Mouse (Mus musculus) liver, embryonic 15.5 days (tissue): ENCODE data around the gene Lgals7. TPM values are rescaled to one million over a fixed set of nuclear protein-coding genes. Genes with fewer than 3 reads are reported as not detected.
"Not testable (repeated sequence)": the region's sequence is repeated elsewhere in the genome, so short reads cannot be mapped to it uniquely, and the experiment has no call there.

Experiments used
- ATAC-seq: fragments of 200-750 bp; cut with Nextera tagmentation; 2 replicates; pipeline ENCODE4 v1.8.0; 2017; ENCODE audit warnings: moderate number of reproducible peaks, mild to moderate bottlenecking, moderate library complexity; ENCODE audit not compliant: insufficient read depth
- H3K27ac ChIP-seq: fragments of 300-500 bp; sonication (generic); replicated peaks from 2 replicates; pipeline ENCODE4 v1.5.1; 2015; ENCODE audit warnings: mild to moderate bottlenecking, inconsistent platforms
- H3K27me3 ChIP-seq: fragments of 300-500 bp; sonication (generic); 2 replicates; pipeline ENCODE4 v1.6.1; 2015; ENCODE audit warnings: mild to moderate bottlenecking, inconsistent platforms
- H3K36me3 ChIP-seq: fragments of 300-500 bp; sonication (generic); replicated peaks from 2 replicates; pipeline ENCODE4 v1.6.1; 2015; ENCODE audit warnings: moderate library complexity, mild to moderate bottlenecking, inconsistent platforms
- H3K4me1 ChIP-seq: fragments of 300-500 bp; sonication (generic); replicated peaks from 2 replicates; pipeline ENCODE4 v1.6.1; 2015; ENCODE audit warnings: inconsistent platforms
- H3K4me2 ChIP-seq: fragments of 300-500 bp; sonication (generic); 2 replicates; pipeline ENCODE4 v1.6.1; 2015; ENCODE audit warnings: moderate library complexity, mild to moderate bottlenecking, inconsistent platforms
- H3K4me3 ChIP-seq: fragments of 300-500 bp; sonication (generic); replicated peaks from 2 replicates; pipeline ENCODE4 v1.5.1; 2015; ENCODE audit warnings: mild to moderate bottlenecking, inconsistent platforms
- H3K9ac ChIP-seq: fragments of 300-500 bp; sonication (generic); 2 replicates; pipeline ENCODE4 v1.6.1; 2015; ENCODE audit warnings: moderate library complexity, mild to moderate bottlenecking, inconsistent platforms
- H3K9me3 ChIP-seq: fragments of 300-500 bp; sonication (generic); replicated peaks from 2 replicates; pipeline ENCODE4 v1.6.1; 2016; ENCODE audit warnings: inconsistent platforms
- WGBS: fragments of 180-500 bp; shearing (Covaris S2); methylation state at CpG from one replicate; pipeline ENCODE4 v1.1.7; 2015; ENCODE audit warnings: mixed read lengths; ENCODE audit not compliant: insufficient replicate concordance; 5-methylcytosine and 5-hydroxymethylcytosine counted together
- polyA plus RNA-seq: library from polyadenylated mRNA; unstranded; fragments of >200 nt; fragmentation: Nextera tagmentation; extraction: Ambion mirVana; gene quantifications from 2 replicates; pipeline ENCODE4 v1.2.1, GENCODE M21; 2015

Gene Lgals7
- polyA plus RNA-seq, 1 experiment from 2014 or later = 0.24 TPM

DNA sequence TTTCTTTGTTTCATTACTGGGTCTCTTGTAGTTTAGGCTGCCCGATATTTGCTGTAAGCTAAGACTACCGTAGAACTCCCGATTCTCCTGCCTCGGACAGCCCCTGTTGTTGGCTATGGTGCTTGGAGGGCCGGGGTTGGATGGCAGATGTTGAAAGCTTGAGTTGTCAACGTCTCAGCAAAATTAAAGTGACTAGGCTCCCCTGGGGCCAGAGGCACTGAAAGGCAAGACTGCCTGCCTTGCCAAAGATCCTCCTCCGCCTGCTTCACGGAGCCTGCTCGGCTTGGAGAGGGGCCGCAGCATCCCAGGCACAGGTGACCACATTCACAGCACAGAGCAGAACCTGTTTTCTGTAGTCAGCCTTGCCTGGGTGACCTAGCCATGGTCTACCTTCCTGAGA, 16.9 kb downstream of the Lgals7 start:
- 76% methylated on average over 10 of the region's 10 CpGs for WGBS
- ATAC-seq = no peak
- Histone ChIP-seq H3K9me3 (no peaks in the 10 kb centered on the region), H3K4me2 (no peak overlapping the region), H3K9ac (no peak overlapping the region), H3K27me3 (peaks cover 5% of the 10 kb centered on the region; the same call in 1 of the 2 replicates), H3K36me3 (no peaks in the 10 kb centered on the region), H3K4me3 (no peak overlapping the region), H3K4me1 (peaks cover 28% of the 10 kb centered on the region), H3K27ac (no peak overlapping the region)

DNA sequence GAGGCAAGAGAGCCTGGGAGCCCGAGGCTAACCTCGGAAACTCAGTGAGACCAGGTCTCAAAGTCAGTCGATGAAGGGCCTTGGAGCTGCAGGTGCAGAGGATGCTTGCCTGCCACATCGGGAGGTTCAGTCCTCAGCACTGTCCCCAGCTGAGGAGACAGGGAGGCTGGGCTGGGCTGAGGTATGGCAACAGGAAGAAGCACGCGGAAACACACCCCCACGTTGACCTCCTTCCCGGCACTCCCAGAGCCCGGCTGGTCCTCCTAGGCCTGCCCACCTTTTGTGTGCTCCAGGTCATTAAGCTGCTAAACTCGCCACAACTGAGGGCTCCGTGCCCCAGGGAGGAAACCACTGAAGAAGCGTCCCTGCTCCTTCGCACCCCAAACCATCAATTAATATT, 17.5 kb downstream of the Lgals7 start, which contains the start of gene Capn12:
Gene Capn12, plus strand, starts transcription at position 224 of the 400 bp plus-strand sequence.
- Histone ChIP-seq H3K9ac (no peak within 1 kb of the TSS), H3K27ac (no peak within 1 kb of the TSS), H3K4me2 (no peak within 1 kb of the TSS), H3K9me3 (no peaks in the 10 kb centered on the region), H3K27me3 (peaks cover 12% of the 10 kb centered on the region), H3K4me3 (no peak within 1 kb of the TSS), H3K36me3 (no peaks in the 10 kb centered on the region), H3K4me1 (peaks cover 25% of the 10 kb centered on the region)
- 42% methylated on average over 13 of the region's 13 CpGs for WGBS
- ATAC-seq = no peak

DNA sequence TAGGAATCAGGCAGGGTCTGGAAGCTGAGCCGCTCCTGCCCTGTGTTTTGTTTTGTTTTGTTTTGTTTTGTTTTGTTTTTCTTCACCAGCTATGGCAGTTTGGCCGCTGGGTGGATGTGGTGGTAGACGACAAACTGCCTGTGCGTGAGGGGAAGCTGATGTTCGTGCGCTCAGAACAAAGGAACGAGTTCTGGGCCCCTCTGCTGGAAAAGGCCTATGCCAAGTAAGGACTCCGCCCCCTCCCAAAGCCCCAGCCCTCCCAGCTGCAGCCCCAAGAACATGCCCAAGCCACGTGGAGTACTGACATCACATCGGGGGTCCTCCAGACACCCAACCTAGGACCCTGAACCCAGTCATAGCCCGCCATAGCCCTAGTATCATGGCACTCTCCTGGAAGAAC, 19.4 kb downstream of the Lgals7 start:
- 66% methylated on average over 11 of the region's 11 CpGs for WGBS
- no peaks in the 10 kb centered on the region for H3K9me3 ChIP-seq
- no peak overlapping the region for H3K4me2 ChIP-seq

DNA sequence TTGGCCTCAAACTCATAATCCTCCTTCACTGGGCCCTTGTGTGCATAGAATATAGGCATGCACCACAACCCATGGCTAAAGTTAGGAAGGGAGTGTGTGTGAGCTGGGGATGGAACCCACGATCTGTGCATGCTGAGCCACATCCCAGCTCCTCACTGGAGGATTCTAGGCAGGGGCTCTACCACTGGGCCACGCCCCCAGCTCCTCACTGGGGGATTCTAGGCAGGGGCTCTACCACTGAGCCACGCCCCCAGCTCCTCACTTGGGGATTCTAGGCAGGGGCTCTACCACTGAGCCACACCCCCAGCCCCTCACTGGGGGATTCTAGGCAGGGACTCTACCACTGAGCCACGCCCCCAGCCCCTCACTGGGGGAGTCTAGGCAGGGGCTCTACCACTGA, 20.1 kb downstream of the Lgals7 start:
- not testable (repeated sequence) for H3K4me2 ChIP-seq, H3K27ac ChIP-seq, H3K4me1 ChIP-seq, H3K9ac ChIP-seq, ATAC-seq, H3K36me3 ChIP-seq, H3K9me3 ChIP-seq, H3K4me3 ChIP-seq
- H3K27me3 ChIP-seq = peaks cover 37% of the 10 kb centered on the region
- WGBS = 65% methylated on average over 4 of the region's 4 CpGs

More for the DNA sequence above, 19.4 kb downstream of the Lgals7 start:
- Histone ChIP-seq H3K4me1 (peaks cover 6% of the 10 kb centered on the region), H3K4me3 (no peak overlapping the region), H3K36me3 (no peaks in the 10 kb centered on the region), H3K27me3 (peaks cover 30% of the 10 kb centered on the region), H3K27ac (no peak overlapping the region), H3K9ac (no peak overlapping the region)
- no peak for ATAC-seq

DNA sequence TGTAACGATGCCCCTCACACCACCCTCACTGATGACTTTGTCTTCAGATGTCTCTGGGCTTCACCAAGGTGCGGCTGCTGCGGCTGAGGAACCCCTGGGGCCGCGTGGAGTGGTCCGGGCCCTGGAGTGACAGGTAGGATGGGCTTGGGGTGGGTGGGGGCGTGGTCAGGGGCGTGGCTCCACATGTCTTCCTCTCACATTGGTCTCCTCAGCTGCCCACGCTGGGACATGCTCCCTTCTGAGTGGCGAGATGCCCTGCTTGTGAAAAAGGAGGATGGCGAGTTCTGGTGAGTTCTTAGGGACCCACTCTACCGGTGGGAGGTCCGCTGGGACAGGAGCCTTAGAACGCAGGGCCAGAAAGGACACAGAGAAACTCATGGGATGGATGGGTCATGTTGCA, 22.8 kb downstream of the Lgals7 start:
- H3K27ac ChIP-seq = no peak overlapping the region
- no peaks in the 10 kb centered on the region for H3K9me3 ChIP-seq
- WGBS = 24% methylated on average over 14 of the region's 14 CpGs
- H3K36me3 ChIP-seq = 0 out of 2 replicates have a peak, but pooled peaks cover 3% of the 10 kb centered on the region
- H3K9ac ChIP-seq = no peak overlapping the region
- H3K27me3 ChIP-seq = peaks cover 53% of the 10 kb centered on the region
- no peak overlapping the region for H3K4me3 ChIP-seq
- ATAC-seq = no peak; the same call in 1 of the 2 replicates
- H3K4me1 ChIP-seq = peaks cover 8% of the 10 kb centered on the region
- H3K4me2 ChIP-seq = no peak overlapping the region

DNA sequence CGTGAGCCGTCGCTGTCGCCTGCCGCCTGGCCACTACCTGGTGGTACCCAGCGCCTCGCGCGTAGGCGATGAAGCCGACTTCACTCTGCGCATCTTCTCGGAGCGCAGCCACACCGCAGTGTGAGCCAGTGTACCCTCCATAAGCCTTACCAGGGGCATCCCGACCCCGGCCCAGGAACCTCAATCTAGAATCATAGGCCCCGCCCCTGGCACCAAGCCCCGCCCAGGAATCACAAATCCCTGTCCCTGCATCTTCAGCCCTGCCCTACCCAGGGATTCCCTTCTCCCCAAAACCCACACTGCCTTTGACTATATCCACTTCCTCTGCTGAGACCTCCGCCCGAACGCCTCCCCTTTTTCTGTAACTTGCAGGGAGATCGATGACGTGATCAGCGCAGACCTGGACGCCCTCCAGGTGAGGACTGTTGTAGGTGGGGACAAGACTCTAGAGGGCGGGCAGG, 25.1 kb downstream of the Lgals7 start:
- peak overlapping the region; percentile 37 for H3K4me2 ChIP-seq
- H3K27ac ChIP-seq = no peak overlapping the region
- H3K4me3 ChIP-seq = no peak overlapping the region
- ATAC-seq = no peak
- WGBS = 6% methylated on average over 27 of the region's 27 CpGs
- H3K4me1 ChIP-seq = peaks cover 8% of the 10 kb centered on the region
- no peak overlapping the region for H3K9ac ChIP-seq
- peaks cover 24% of the 10 kb centered on the region for H3K36me3 ChIP-seq
- peaks cover 53% of the 10 kb centered on the region for H3K27me3 ChIP-seq
- no peaks in the 10 kb centered on the region for H3K9me3 ChIP-seq

DNA sequence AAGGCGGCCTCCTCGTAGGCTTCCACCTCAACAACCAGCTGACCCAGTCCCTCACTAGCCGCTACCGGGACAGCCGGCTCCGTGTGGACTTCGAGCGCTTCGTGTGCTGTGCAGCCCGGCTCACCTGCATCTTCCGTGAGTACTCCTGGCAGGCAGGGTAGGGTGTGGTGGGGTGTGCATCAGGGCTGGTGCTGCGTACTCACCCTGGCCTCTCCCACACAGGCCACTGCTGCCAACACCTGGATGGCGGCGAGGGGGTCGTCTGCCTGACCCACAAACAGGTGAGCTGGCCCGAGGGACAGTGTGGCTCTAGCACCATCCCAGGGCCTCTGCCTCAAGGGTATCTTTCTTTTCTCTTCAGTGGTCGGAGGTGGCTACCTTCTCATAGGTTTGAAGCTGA, 28.9 kb downstream of the Lgals7 start:
- 89% methylated on average over 17 of the region's 17 CpGs for WGBS
- H3K4me3 ChIP-seq = no peak overlapping the region
- peaks cover 8% of the 10 kb centered on the region for H3K4me1 ChIP-seq
- ATAC-seq = no peak
- H3K4me2 ChIP-seq = no peak overlapping the region
- no peak overlapping the region for H3K9ac ChIP-seq
- peaks cover 27% of the 10 kb centered on the region for H3K27me3 ChIP-seq
- no peaks in the 10 kb centered on the region for H3K9me3 ChIP-seq
- H3K27ac ChIP-seq = no peak overlapping the region
- H3K36me3 ChIP-seq = peaks cover 63% of the 10 kb centered on the region

DNA sequence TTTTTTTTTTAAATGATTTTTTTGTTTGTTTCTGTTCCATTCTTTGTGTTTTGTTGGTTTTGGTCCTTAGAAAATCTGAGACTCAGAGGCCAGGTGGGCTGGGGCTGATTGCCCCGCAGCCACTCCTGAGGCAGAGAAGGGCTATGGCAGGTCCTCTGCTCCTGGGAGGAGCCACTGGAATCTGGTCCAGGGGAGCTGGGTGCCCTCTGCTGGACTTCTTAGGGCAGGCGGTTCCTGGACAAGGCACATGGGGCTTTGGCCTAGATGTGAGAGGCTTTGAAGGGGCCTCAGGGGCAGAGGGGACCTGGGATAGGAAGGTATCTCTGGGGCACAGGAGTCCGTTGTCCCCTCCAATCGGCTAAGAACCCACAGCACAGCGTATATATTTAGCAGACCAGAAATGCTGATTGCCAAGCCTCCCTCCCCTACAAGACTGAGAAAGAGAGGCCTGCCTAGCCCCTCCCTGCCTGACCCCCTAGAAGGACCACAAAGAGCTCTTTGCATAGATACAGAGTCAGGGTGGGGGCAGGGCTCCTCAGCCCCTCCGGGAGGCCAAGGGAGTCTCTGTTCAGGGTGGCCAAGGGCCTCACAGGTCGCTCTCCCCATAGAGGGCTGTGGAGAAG, 30.1 kb downstream of the Lgals7 start:
- no peak for ATAC-seq
- Histone ChIP-seq H3K9ac (no peak overlapping the region), H3K4me1 (peaks cover 3% of the 10 kb centered on the region), H3K27ac (no peak overlapping the region), H3K4me2 (no peak overlapping the region), H3K36me3 (peaks cover 74% of the 10 kb centered on the region), H3K27me3 (peaks cover 15% of the 10 kb centered on the region), H3K4me3 (no peak overlapping the region), H3K9me3 (no peaks in the 10 kb centered on the region)
- WGBS = 57% methylated on average over 7 of the region's 7 CpGs

DNA sequence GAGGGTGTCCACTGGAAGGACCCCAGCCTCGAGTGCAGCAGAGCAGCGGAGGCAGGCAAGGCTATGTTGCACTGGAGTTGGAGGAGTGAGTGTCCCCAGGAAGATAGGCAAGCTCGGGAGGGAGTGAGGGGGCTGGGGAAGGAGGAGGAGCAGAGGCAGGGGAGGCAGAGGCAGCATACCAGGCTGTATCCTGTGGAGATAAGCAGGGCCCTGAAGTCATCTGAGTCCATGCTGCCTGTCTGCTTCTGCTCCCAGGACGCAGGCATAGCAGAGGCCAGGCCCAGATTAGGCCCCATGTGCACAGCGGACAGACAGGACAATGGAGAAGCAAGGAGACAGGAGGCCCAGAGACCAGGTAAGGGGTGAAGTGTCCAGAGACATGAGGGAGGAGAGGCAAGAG, 31.3 kb downstream of the Lgals7 start:
- peak; percentile 7; the same call in 1 of the 2 replicates for ATAC-seq
- Histone ChIP-seq H3K9me3 (no peaks in the 10 kb centered on the region), H3K36me3 (peaks cover 86% of the 10 kb centered on the region), H3K27me3 (peaks cover 4% of the 10 kb centered on the region), H3K9ac (no peak overlapping the region), H3K4me2 (no peak overlapping the region), H3K4me3 (no peak overlapping the region), H3K27ac (no peak overlapping the region), H3K4me1 (no peaks in the 10 kb centered on the region)
- WGBS = 39% methylated on average over 5 of the region's 5 CpGs

DNA sequence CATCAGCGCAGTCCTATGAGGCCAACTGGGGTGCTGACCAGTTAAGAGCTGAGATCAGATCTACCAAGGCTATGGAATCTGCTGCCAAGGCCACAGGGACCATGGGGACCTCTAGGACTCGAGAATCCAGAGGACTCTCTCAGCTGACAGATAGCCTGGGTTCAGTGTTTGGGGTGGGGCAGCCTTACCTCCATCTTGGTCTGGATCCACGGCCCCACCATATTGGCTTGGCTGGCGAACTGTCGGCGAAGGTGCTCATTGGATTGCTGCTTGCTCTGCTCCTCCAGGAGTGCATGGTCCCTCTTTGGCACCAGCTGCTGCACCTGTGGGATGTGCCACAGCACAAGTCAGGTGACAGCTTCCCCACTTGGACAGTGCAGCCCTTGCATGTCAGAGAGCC, 34.0 kb downstream of the Lgals7 start:
- Histone ChIP-seq H3K36me3 (peaks cover 99% of the 10 kb centered on the region), H3K4me1 (no peaks in the 10 kb centered on the region), H3K27ac (no peak overlapping the region), H3K4me2 (no peak overlapping the region), H3K9ac (no peak overlapping the region), H3K9me3 (no peaks in the 10 kb centered on the region), H3K27me3 (no peaks in the 10 kb centered on the region), H3K4me3 (no peak overlapping the region)
- ATAC-seq = no peak
- WGBS = 91% methylated on average over 6 of the region's 6 CpGs

DNA sequence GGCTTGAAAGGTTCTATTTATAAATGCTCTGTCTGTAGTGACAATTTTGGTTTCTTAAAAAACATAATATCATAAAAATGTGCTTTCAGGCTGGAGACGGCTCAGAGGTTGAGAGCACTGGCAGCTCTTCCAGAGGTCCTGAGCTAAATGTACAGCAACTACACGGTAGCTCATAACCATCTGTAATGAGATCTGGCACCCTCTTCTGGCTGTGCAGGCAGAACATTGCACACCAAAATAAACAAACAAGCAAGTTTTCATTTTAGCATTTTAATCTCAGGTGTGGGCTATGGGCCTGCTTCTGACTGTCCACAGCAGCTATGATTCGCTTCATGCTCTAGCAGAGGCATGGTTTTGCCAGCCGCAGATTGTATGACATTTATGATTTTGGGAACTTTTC, 36.3 kb downstream of the Lgals7 start:
- Histone ChIP-seq H3K4me1 (no peaks in the 10 kb centered on the region), H3K4me3 (no peak overlapping the region), H3K27ac (no peak overlapping the region), H3K4me2 (no peak overlapping the region), H3K9ac (no peak overlapping the region), H3K36me3 (peaks cover 100% of the 10 kb centered on the region), H3K9me3 (no peaks in the 10 kb centered on the region), H3K27me3 (no peaks in the 10 kb centered on the region)
- 83% methylated on average over 4 of the region's 4 CpGs for WGBS
- no peak for ATAC-seq
